Mouse (Mus musculus) midbrain, postnatal 0 days (tissue): ENCODE data around the gene Slc10a7. TPM values are rescaled to one million over a fixed set of nuclear protein-coding genes. Genes with fewer than 3 reads are reported as not detected.

ENCODE experiments used
- ATAC-seq: fragments of 200-750 bp; cut with Nextera tagmentation; 2 replicates; pipeline ENCODE4 v1.8.0; 2017; ENCODE audit warnings: moderate number of reproducible peaks, mild to moderate bottlenecking, moderate TSS enrichment, moderate library complexity; ENCODE audit not compliant: low FRiP score
- DNase-seq: peaks from one replicate; pipeline ENCODE4 v3.0.0-alpha.2; 2015; ENCODE audit warnings: low spot score
- H3K27ac ChIP-seq: fragments of 300-500 bp; sonication (generic); 2 replicates; pipeline ENCODE4 v1.5.1; 2014; ENCODE audit warnings: low read depth, mild to moderate bottlenecking, low read length, mixed read lengths
- H3K27me3 ChIP-seq: fragments of 300-500 bp; sonication (generic); 2 replicates; pipeline ENCODE4 v1.6.1; 2014; ENCODE audit warnings: low read length, control low read depth, mixed read lengths; ENCODE audit not compliant: insufficient read depth
- H3K36me3 ChIP-seq: fragments of 300-500 bp; sonication (generic); 2 replicates; pipeline ENCODE4 v1.6.1; 2014; ENCODE audit warnings: low read length, control low read depth, mixed read lengths; ENCODE audit not compliant: insufficient read depth
- H3K4me1 ChIP-seq: fragments of 300-500 bp; sonication (generic); 2 replicates; pipeline ENCODE4 v1.6.1; 2014; ENCODE audit warnings: mild to moderate bottlenecking, control low read depth, antibody characterized with exemption, low read length, mixed read lengths; ENCODE audit not compliant: insufficient read depth
- H3K4me2 ChIP-seq: fragments of 300-500 bp; sonication (generic); 2 replicates; pipeline ENCODE4 v1.6.1; 2014; ENCODE audit warnings: low read depth, mild to moderate bottlenecking, low read length, mixed read lengths; ENCODE audit not compliant: poor library complexity, severe bottlenecking
- H3K4me3 ChIP-seq: fragments of 300-500 bp; sonication (generic); 2 replicates; pipeline ENCODE4 v1.5.1; 2014; ENCODE audit warnings: low read depth, mild to moderate bottlenecking, low read length, moderate library complexity
- H3K9ac ChIP-seq: fragments of 300-500 bp; sonication (generic); replicated peaks from 2 replicates; pipeline ENCODE4 v1.6.1; 2014; ENCODE audit warnings: mild to moderate bottlenecking, low read length, moderate library complexity, mixed read lengths; ENCODE audit not compliant: poor library complexity, severe bottlenecking
- H3K9me3 ChIP-seq: fragments of 300-500 bp; sonication (generic); 2 replicates; pipeline ENCODE4 v1.6.1; 2016; ENCODE audit warnings: low read length, control low read depth
- CTCF ChIP-seq: IDR thresholded peaks from 2 replicates; pipeline ENCODE4 v1.5.1; 2016; ENCODE audit warnings: antibody characterized with exemption, mild to moderate bottlenecking
- WGBS: fragments of 180-500 bp; shearing (Covaris S2); extraction: QIAGEN DNeasy Blood & Tissue Kit; methylation state at CpG from one replicate; pipeline ENCODE4 v1.1.7; 2014; 5-methylcytosine and 5-hydroxymethylcytosine counted together
- polyA plus RNA-seq: library from polyadenylated mRNA; unstranded; fragments of >200 nt; fragmentation: Nextera tagmentation; extraction: Ambion mirVana; gene quantifications from 2 replicates; pipeline ENCODE4 v1.2.1, GENCODE M21; 2015
- total RNA-seq: library from RNA; depleted of rRNA; stranded (reverse); fragments of >200 nt; gene quantifications from 2 replicates; pipeline ENCODE4 v1.2.3, GENCODE M21; 2014

Gene Slc10a7
- total and polyA plus RNA-seq, 2 experiments from 2014 or later: 7.7 to 14.9 TPM

DNA sequence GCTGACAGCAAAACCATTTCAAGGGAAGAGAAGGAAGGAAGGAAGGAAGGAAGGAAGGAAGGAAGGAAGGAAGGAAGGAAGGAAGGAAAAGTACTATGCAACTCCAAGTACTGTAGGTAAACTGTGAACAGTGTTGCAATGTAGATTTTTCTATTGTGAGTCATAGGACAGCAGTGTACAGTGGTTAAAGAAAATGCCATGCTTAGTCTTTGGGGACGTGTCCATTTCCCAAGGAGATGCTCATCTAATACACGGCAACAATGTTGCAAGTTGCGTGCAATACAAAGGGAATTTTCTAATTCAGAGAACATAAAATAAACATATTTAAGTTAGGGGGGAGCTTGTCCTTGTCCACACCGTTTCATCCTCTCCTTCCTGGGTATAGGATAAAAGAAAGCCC, 215.7 kb downstream of the Slc10a7 start:
- Histone ChIP-seq H3K36me3 (no peaks in the 10 kb centered on the region), H3K4me2 (no peak overlapping the region), H3K4me1 (no peaks in the 10 kb centered on the region), H3K4me3 (no peak overlapping the region), H3K27me3 (no peaks in the 10 kb centered on the region), H3K9me3 (no peaks in the 10 kb centered on the region), H3K27ac (no peak overlapping the region), H3K9ac (no peak overlapping the region)
- ATAC-seq (no peak), DNase-seq (no peak)
- WGBS: 82% methylated on average over 4 of the region's 4 CpGs
- TF ChIP-seq CTCF: no peak

DNA sequence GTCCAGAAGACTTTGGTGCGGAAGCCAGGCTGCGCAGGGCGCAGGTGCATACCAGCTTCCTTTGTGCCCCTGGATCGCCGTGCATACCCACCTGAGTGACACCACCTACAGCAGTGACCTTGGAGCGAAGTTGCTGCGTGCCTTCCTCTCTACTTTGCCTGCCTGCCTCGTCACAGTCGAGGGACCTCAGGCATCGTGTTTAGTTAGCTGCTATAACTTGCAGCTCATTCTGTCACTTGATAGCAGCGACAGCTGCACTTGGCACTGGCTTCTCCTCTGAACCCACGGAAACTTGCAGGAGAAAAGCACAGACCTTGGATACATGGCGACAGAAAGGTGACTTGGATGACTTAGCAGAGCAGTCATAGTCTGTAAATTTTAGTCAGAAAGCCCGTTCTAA, 219.1 kb downstream of the Slc10a7 start:
- Histone ChIP-seq H3K4me3 (no peak overlapping the region), H3K36me3 (peaks cover 3% of the 10 kb centered on the region; the same call in 1 of the 2 replicates), H3K4me1 (no peaks in the 10 kb centered on the region), H3K9me3 (no peaks in the 10 kb centered on the region), H3K9ac (no peak overlapping the region), H3K27ac (no peak overlapping the region), H3K27me3 (no peaks in the 10 kb centered on the region), H3K4me2 (no peak overlapping the region)
- ATAC-seq (no peak), DNase-seq (no peak)
- WGBS: 91% methylated on average over 14 of the region's 14 CpGs
- TF ChIP-seq CTCF: no peak

DNA sequence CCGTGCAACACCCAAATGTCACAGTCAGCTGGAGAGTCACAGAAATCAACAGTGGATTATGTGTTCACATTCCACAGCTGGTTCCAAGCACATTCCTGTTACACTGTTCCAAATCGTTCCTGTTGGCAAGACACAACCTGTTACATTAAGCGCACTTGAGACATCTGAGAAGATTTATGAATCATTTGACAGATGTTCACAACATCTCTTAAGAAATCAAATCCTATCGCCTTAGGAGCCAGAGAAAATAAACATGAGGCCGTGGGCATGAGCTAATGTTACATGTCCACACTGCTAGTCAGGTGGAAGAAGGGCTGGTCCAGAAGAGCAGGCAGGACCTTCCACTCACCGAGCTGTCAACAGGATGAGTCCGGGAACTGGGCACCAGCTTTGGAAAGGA, 223.3 kb downstream of the Slc10a7 start:
- H3K4me1 ChIP-seq: no peaks in the 10 kb centered on the region
- no peak for DNase-seq
- no peak overlapping the region for H3K4me3 ChIP-seq
- no peaks in the 10 kb centered on the region for H3K27me3 ChIP-seq
- no peaks in the 10 kb centered on the region for H3K9me3 ChIP-seq
- no peak for TF ChIP-seq CTCF
- peaks cover 3% of the 10 kb centered on the region; the same call in 1 of the 2 replicates for H3K36me3 ChIP-seq
- H3K27ac ChIP-seq: no peak overlapping the region
- no peak for ATAC-seq
- H3K9ac ChIP-seq: no peak overlapping the region
- WGBS: 86% methylated on average over 7 of the region's 7 CpGs
- no peak overlapping the region for H3K4me2 ChIP-seq

DNA sequence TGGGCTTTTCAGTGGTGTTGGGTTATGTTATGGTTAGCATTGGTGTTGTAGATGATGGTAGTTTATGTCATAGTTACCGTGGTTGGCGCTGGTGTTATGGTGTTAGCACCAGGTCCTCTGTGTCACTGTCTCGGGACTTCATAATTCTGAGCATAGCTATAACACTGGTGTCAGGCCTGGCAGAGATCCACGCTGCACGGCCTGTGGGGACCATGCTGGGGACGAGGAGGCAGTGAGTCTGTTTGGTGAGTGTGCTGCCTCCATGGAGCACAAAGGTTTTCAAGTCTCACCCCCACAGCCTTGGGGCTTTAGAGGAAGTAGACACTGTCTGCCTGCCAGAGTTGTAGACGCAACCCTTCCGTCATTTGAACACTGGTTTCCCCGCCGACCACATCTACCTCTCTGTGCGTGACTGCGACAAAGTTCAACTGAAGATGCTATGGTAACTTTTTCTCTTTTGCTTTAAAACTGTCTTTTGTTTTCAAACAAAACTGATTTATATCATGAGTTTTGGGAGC, 223.9 kb downstream of the Slc10a7 start:
- TF ChIP-seq CTCF: no peak
- no peak for ATAC-seq
- 88% methylated on average over 12 of the region's 12 CpGs for WGBS
- Histone ChIP-seq H3K9me3 (no peaks in the 10 kb centered on the region), H3K4me3 (no peak overlapping the region), H3K4me2 (no peak overlapping the region), H3K4me1 (no peaks in the 10 kb centered on the region), H3K27me3 (no peaks in the 10 kb centered on the region), H3K36me3 (peaks cover 3% of the 10 kb centered on the region; the same call in 1 of the 2 replicates), H3K27ac (no peak overlapping the region), H3K9ac (no peak overlapping the region)
- no peak for DNase-seq

DNA sequence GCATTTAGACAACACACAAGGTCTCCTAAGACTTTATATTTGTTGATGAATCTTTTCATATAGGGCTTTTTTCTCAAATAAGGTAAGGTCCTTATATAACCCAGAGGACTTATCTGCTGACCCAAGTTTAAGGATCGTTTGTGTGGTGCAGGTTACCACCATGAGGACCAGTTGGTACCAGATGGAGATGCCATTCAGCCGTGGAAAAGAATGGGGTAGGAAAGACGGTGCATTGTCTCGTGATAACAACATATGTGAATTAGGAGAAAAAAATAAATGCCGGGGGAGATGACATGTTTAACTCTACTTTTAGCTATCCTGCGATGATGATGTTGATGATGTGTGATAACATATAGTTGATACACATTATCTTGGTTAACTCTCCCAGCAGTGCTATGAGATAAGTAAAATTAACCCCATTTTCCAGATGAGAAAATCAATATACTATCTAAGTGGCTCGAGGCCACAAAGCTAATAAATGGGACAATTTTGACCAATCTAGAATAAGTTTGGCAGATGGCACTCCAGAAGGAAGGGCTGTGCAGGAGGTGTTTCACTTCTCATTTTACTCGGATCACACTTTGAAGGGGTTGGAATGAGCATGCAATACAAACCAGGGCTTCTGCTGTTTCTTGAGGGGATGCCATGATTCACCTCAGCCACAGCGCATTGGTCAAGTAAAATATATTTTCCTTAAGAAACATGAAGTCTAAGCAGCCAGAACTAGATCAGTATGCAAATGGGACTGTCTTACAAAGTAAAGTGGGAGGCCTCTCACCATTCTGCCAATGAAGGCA, 225.8 kb downstream of the Slc10a7 start:
- Histone ChIP-seq H3K27ac (no peak overlapping the region), H3K36me3 (peaks cover 3% of the 10 kb centered on the region; the same call in 1 of the 2 replicates), H3K4me1 (no peaks in the 10 kb centered on the region), H3K9me3 (no peaks in the 10 kb centered on the region), H3K4me3 (no peak overlapping the region), H3K27me3 (no peaks in the 10 kb centered on the region), H3K4me2 (no peak overlapping the region), H3K9ac (no peak overlapping the region)
- ATAC-seq: no peak
- WGBS: 92% methylated on average over 9 of the region's 9 CpGs
- no peak for DNase-seq
- TF ChIP-seq CTCF: no peak

DNA sequence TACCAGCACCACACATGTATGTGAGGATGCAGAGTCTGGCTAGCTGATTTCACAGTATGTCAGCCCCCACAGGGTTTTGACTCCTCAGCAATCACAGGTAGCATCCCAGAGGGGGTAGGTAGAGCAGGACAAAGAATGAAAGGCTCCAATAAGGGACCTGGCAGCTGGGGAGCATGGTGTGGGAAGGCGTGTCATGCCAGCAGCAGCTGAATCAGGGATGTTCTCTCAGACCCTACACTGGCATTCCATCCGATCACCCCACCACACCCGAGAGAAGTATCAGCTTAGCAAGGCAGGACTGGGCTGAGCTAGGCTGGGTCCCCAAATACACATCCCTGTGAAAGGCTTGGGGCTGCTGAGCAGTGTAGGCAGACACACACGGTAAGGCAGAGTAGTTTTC, 229.2 kb downstream of the Slc10a7 start:
- Histone ChIP-seq H3K4me2 (no peak overlapping the region), H3K36me3 (no peaks in the 10 kb centered on the region), H3K27ac (no peak overlapping the region), H3K9me3 (no peaks in the 10 kb centered on the region), H3K4me1 (no peaks in the 10 kb centered on the region), H3K9ac (no peak overlapping the region), H3K27me3 (no peaks in the 10 kb centered on the region), H3K4me3 (no peak overlapping the region)
- DNase-seq: no peak
- no peak for TF ChIP-seq CTCF
- WGBS: 84% methylated on average over 4 of the region's 4 CpGs
- ATAC-seq: no peak
